Mouse (Mus musculus): ENCODE results near the gene Sgcd. TPM values are rescaled to one million over a fixed set of nuclear protein-coding genes. Genes with fewer than 3 reads are reported as not detected.

Gene Sgcd
- 1.0 TPM in 2 replicates for total RNA-seq (2012; rRNA removed)

- H3K27ac ChIP-seq (ENCODE audit: insufficient read depth, low read depth, low read length, poor library complexity, severe bottlenecking): no peak within 1 kb of the TSS
- in situ Hi-C loops (cut with MboI; ENCODE audit: low sequenced_read_pairs in 2 of 2, unreplicated experiment in 2 of 2): no loop called here
Observed at GRCm38 (mm10) chr11:47988697-47989533, at the start of gene Sgcd. Gene Sgcd (minus strand): TSS chr11:47988969.

GRCm38 (mm10) chr11:48038051-48038450 is 49.3 kb upstream of the Sgcd start:
- no peak for DNase-seq (ENCODE audit: low read depth, low spot score)
- H3K9ac ChIP-seq (ENCODE audit: insufficient read depth, low read depth, low read length, poor library complexity, severe bottlenecking): no peak overlapping the region
- no peak overlapping the region for H3K27ac ChIP-seq (ENCODE audit: insufficient read depth, low read depth, low read length, poor library complexity, severe bottlenecking)
- no peaks in the 10 kb centered on the region for H3K9me3 ChIP-seq (ENCODE audit: control insufficient read depth, insufficient read depth, low read depth, low read length)
- no peaks in the 10 kb centered on the region for H3K4me1 ChIP-seq (ENCODE audit: control insufficient read depth in 2 of 2, insufficient read depth in 2 of 2, low read length in 2 of 2, poor library complexity in 1 of 2)
- TF ChIP-seq ZNF384 (IDR thresholded peaks at IDR 0.05; ENCODE audit: low read depth, low read length): no peak
- no peak for TF ChIP-seq CHD2 (IDR thresholded peaks at IDR 0.05; ENCODE audit: low read depth, low read length)
- no peak for TF ChIP-seq HCFC1 (IDR thresholded peaks at IDR 0.05; ENCODE audit: borderline replicate concordance, insufficient read depth, low read length)
- TF ChIP-seq MAFK (IDR thresholded peaks at IDR 0.05; ENCODE audit: insufficient read depth, low read depth, low read length): no peak
- TF ChIP-seq ZC3H11A (IDR thresholded peaks at IDR 0.05; ENCODE audit: borderline replicate concordance, low read depth, low read length): no peak
- in situ Hi-C loops (cut with MboI; ENCODE audit: low sequenced_read_pairs in 2 of 2, unreplicated experiment in 2 of 2): no loop called here
- H3K4me3 ChIP-seq (ENCODE audit: insufficient read depth in 1 of 2, low read depth in 1 of 2, low read length in 2 of 2, poor library complexity in 1 of 2, severe bottlenecking in 1 of 2): no peak overlapping the region
- no peaks in the 10 kb centered on the region for H3K36me3 ChIP-seq (ENCODE audit: control insufficient read depth, insufficient read depth, low read length, poor library complexity, severe bottlenecking)

More at GRCm38 (mm10) chr11:47988697-47989533, at the start of gene Sgcd:
- peak; percentile 19 for DNase-seq (ENCODE audit: low read depth, low spot score)
- Histone ChIP-seq H3K36me3 (ENCODE audit: control insufficient read depth, insufficient read depth, low read length, poor library complexity, severe bottlenecking) (no peaks in the 10 kb centered on the region), H3K4me3 (ENCODE audit: insufficient read depth in 1 of 2, low read depth in 1 of 2, low read length in 2 of 2, poor library complexity in 1 of 2, severe bottlenecking in 1 of 2) (peak within 1 kb of the TSS; percentile 55 to 69), H3K9ac (ENCODE audit: insufficient read depth, low read depth, low read length, poor library complexity, severe bottlenecking) (peak within 1 kb of the TSS; percentile 52), H3K4me1 (ENCODE audit: control insufficient read depth in 2 of 2, insufficient read depth in 2 of 2, low read length in 2 of 2, poor library complexity in 1 of 2) (peaks cover 0 to 2% of the 10 kb centered on the region in 2 experiments; a peak in 1 of 4 replicates), H3K9me3 (ENCODE audit: control insufficient read depth, insufficient read depth, low read depth, low read length) (no peaks in the 10 kb centered on the region)
- TF ChIP-seq HCFC1 (IDR thresholded peaks at IDR 0.05; ENCODE audit: borderline replicate concordance, insufficient read depth, low read length) (no peak), ZNF384 (IDR thresholded peaks at IDR 0.05; ENCODE audit: low read depth, low read length) (no peak), ZC3H11A (IDR thresholded peaks at IDR 0.05; ENCODE audit: borderline replicate concordance, low read depth, low read length) (no peak), CHD2 (IDR thresholded peaks at IDR 0.05; ENCODE audit: low read depth, low read length) (no peak), MAFK (IDR thresholded peaks at IDR 0.05; ENCODE audit: insufficient read depth, low read depth, low read length) (no peak)

GRCm38 (mm10) chr11:48012836-48013235 is 24.1 kb upstream of the Sgcd start:
- DNase-seq (ENCODE audit: low read depth, low spot score): peak; percentile 12

GRCm38 (mm10) chr11:47988333-47988696 is 454 bp downstream of the Sgcd start:
- Histone ChIP-seq H3K9ac (ENCODE audit: insufficient read depth, low read depth, low read length, poor library complexity, severe bottlenecking) (peak overlapping the region; percentile 52), H3K4me1 (ENCODE audit: control insufficient read depth in 2 of 2, insufficient read depth in 2 of 2, low read length in 2 of 2, poor library complexity in 1 of 2) (peaks cover 0 to 2% of the 10 kb centered on the region in 2 experiments; a peak in 1 of 4 replicates), H3K27ac (ENCODE audit: insufficient read depth, low read depth, low read length, poor library complexity, severe bottlenecking) (no peak overlapping the region), H3K9me3 (ENCODE audit: control insufficient read depth, insufficient read depth, low read depth, low read length) (no peaks in the 10 kb centered on the region), H3K36me3 (ENCODE audit: control insufficient read depth, insufficient read depth, low read length, poor library complexity, severe bottlenecking) (no peaks in the 10 kb centered on the region), H3K4me3 (ENCODE audit: insufficient read depth in 1 of 2, low read depth in 1 of 2, low read length in 2 of 2, poor library complexity in 1 of 2, severe bottlenecking in 1 of 2) (peak overlapping the region; percentile 55 to 69)
- DNase-seq (ENCODE audit: low read depth, low spot score): peak; percentile 15
- no peak for TF ChIP-seq ZNF384 (IDR thresholded peaks at IDR 0.05; ENCODE audit: low read depth, low read length)
- TF ChIP-seq HCFC1 (IDR thresholded peaks at IDR 0.05; ENCODE audit: borderline replicate concordance, insufficient read depth, low read length): no peak
- TF ChIP-seq MAFK (IDR thresholded peaks at IDR 0.05; ENCODE audit: insufficient read depth, low read depth, low read length): no peak
- no peak for TF ChIP-seq ZC3H11A (IDR thresholded peaks at IDR 0.05; ENCODE audit: borderline replicate concordance, low read depth, low read length)
- no peak for TF ChIP-seq CHD2 (IDR thresholded peaks at IDR 0.05; ENCODE audit: low read depth, low read length)
- in situ Hi-C loops (cut with MboI; ENCODE audit: low sequenced_read_pairs in 2 of 2, unreplicated experiment in 2 of 2): no loop called here

More at GRCm38 (mm10) chr11:48012836-48013235, 24.1 kb upstream of the Sgcd start:
- H3K27ac ChIP-seq (ENCODE audit: insufficient read depth, low read depth, low read length, poor library complexity, severe bottlenecking): no peak overlapping the region
- H3K9ac ChIP-seq (ENCODE audit: insufficient read depth, low read depth, low read length, poor library complexity, severe bottlenecking): no peak overlapping the region
- H3K4me1 ChIP-seq (ENCODE audit: control insufficient read depth in 2 of 2, insufficient read depth in 2 of 2, low read length in 2 of 2, poor library complexity in 1 of 2): no peaks in the 10 kb centered on the region
- in situ Hi-C loops (cut with MboI; ENCODE audit: low sequenced_read_pairs in 2 of 2, unreplicated experiment in 2 of 2): no loop called here
- no peaks in the 10 kb centered on the region for H3K36me3 ChIP-seq (ENCODE audit: control insufficient read depth, insufficient read depth, low read length, poor library complexity, severe bottlenecking)
- H3K9me3 ChIP-seq (ENCODE audit: control insufficient read depth, insufficient read depth, low read depth, low read length): no peaks in the 10 kb centered on the region
- TF ChIP-seq HCFC1 (IDR thresholded peaks at IDR 0.05; ENCODE audit: borderline replicate concordance, insufficient read depth, low read length) (no peak), MAFK (IDR thresholded peaks at IDR 0.05; ENCODE audit: insufficient read depth, low read depth, low read length) (no peak), ZC3H11A (IDR thresholded peaks at IDR 0.05; ENCODE audit: borderline replicate concordance, low read depth, low read length) (no peak), ZNF384 (IDR thresholded peaks at IDR 0.05; ENCODE audit: low read depth, low read length) (no peak), CHD2 (IDR thresholded peaks at IDR 0.05; ENCODE audit: low read depth, low read length) (no peak)
- no peak overlapping the region for H3K4me3 ChIP-seq (ENCODE audit: insufficient read depth in 1 of 2, low read depth in 1 of 2, low read length in 2 of 2, poor library complexity in 1 of 2, severe bottlenecking in 1 of 2)
